Mouse (Mus musculus) ES-E14 (cell line): ENCODE measurements around the gene Mpp3. TPM values are rescaled to one million over a fixed set of nuclear protein-coding genes. Genes with fewer than 3 reads are reported as not detected.

ENCODE experiments used
- DNase-seq: peaks from one replicate; pipeline ENCODE4 v3.0.0-alpha.2; 2013; ENCODE audit warnings: low read depth, low spot score
- H3K27ac ChIP-seq: 2 replicates; pipeline ENCODE4 v1.5.1; 2012; ENCODE audit warnings: low read depth, mild to moderate bottlenecking, low read length, moderate library complexity, mixed read lengths; ENCODE audit not compliant: poor library complexity, insufficient read depth, severe bottlenecking
- H3K36me3 ChIP-seq: 2 replicates; pipeline ENCODE4 v1.6.1; 2012; ENCODE audit warnings: mild to moderate bottlenecking, low read length, moderate library complexity, mixed read lengths; ENCODE audit not compliant: control insufficient read depth, poor library complexity, insufficient read depth, severe bottlenecking
- H3K4me1 ChIP-seq, 2 experiments: fragments of 150-350 bp in 1 of 2; sonication (generic) in 1 of 2; 2 replicates each; pipeline ENCODE4 v1.6.1; 2012; ENCODE audit warnings: low read length in 2 of 2, mild to moderate bottlenecking in 1 of 2, mixed read lengths in 1 of 2; ENCODE audit not compliant: control insufficient read depth in 2 of 2, insufficient read depth in 2 of 2, poor library complexity in 1 of 2
- H3K4me3 ChIP-seq, 2 experiments: fragments of 150-350 bp in 1 of 2; sonication (generic) in 1 of 2; 2 replicates each; pipeline ENCODE4 v1.5.1; 2012; ENCODE audit warnings: low read length in 2 of 2, low read depth in 1 of 2, mild to moderate bottlenecking in 1 of 2, mixed read lengths in 1 of 2; ENCODE audit not compliant: insufficient read depth in 1 of 2, poor library complexity in 1 of 2, severe bottlenecking in 1 of 2
- H3K9ac ChIP-seq: 2 replicates; pipeline ENCODE4 v1.6.1; 2012; ENCODE audit warnings: low read depth, mild to moderate bottlenecking, low read length, mixed read lengths; ENCODE audit not compliant: poor library complexity, insufficient read depth, severe bottlenecking
- H3K9me3 ChIP-seq: fragments of 150-350 bp; sonication (generic); 2 replicates; pipeline ENCODE4 v1.6.1; 2012; ENCODE audit warnings: low read depth, mild to moderate bottlenecking, low read length; ENCODE audit not compliant: control insufficient read depth, insufficient read depth
- CHD2 ChIP-seq: IDR thresholded peaks from 2 replicates; pipeline ENCODE4 v1.6.1; 2014; ENCODE audit warnings: mild to moderate bottlenecking, low read depth, low read length, inconsistent platforms
- HCFC1 ChIP-seq: IDR thresholded peaks from 2 replicates; pipeline ENCODE4 v1.6.1; 2012; ENCODE audit warnings: low read length, inconsistent platforms, borderline replicate concordance; ENCODE audit not compliant: insufficient read depth
- MAFK ChIP-seq: IDR thresholded peaks from 2 replicates; pipeline ENCODE4 v1.6.1; 2014; ENCODE audit warnings: mild to moderate bottlenecking, low read depth, low read length, inconsistent platforms; ENCODE audit not compliant: insufficient read depth
- ZC3H11A ChIP-seq: IDR thresholded peaks from 2 replicates; pipeline ENCODE4 v1.6.1; 2012; ENCODE audit warnings: low read depth, mild to moderate bottlenecking, inconsistent platforms, low read length, borderline replicate concordance
- ZNF384 ChIP-seq: IDR thresholded peaks from 2 replicates; pipeline ENCODE4 v1.6.1; 2012; ENCODE audit warnings: low read depth, low read length, inconsistent platforms
- in situ Hi-C, 2 experiments: fragments of 600-800 bp; cut with MboI; formaldehyde crosslinking; loops; one replicate each; pipeline ENCODE4 v1.15.1; 2025; ENCODE audit warnings: low sequenced_read_pairs in 2 of 2, inconsistent platforms in 1 of 2; ENCODE audit not compliant: unreplicated experiment in 2 of 2
- total RNA-seq: library from RNA; depleted of rRNA; stranded (reverse); fragments of 300-350 nt; gene quantifications from 2 replicates; pipeline ENCODE4 v1.2.3, GENCODE M21; 2012

The Mpp3 gene
- total RNA-seq, 1 experiment: 5.2 TPM

GRCm38 (mm10) chr11:102061236-102061940 lies 33.1 kb upstream of the Mpp3 start:
- Histone ChIP-seq H3K9ac (peak overlapping the region; percentile 52), H3K36me3 (no peaks in the 10 kb centered on the region), H3K27ac (no peak overlapping the region), H3K9me3 (no peaks in the 10 kb centered on the region), H3K4me1 (peaks cover 0 to 2% of the 10 kb centered on the region in 2 experiments; a peak in 1 of 4 replicates), H3K4me3 (peak overlapping the region; percentile 51 to 57)
- in situ Hi-C loops: no loop called here
- no peak for TF ChIP-seq CHD2
- 0 out of 2 replicates have a peak, but pooled peaks have one; percentile 23 for TF ChIP-seq ZC3H11A
- TF ChIP-seq HCFC1: no peak; the same call in 1 of the 2 replicates
- TF ChIP-seq ZNF384: peak; percentile 94; the same call in 1 of the 2 replicates
- peak; percentile 61 for DNase-seq

GRCm38 (mm10) chr11:102053847-102054246 lies 25.6 kb upstream of the Mpp3 start:
- H3K4me1 ChIP-seq: peaks cover 2 to 7% of the 10 kb centered on the region in 2 experiments; a peak in 1 of 4 replicates
- TF ChIP-seq ZNF384 (no peak), MAFK (no peak), HCFC1 (no peak), ZC3H11A (no peak), CHD2 (no peak)
- no peak overlapping the region for H3K4me3 ChIP-seq
- in situ Hi-C loops: no loop called here
- no peaks in the 10 kb centered on the region for H3K36me3 ChIP-seq
- no peaks in the 10 kb centered on the region for H3K9me3 ChIP-seq
- peak; percentile 68 for DNase-seq
- H3K27ac ChIP-seq: no peak overlapping the region
- no peak overlapping the region for H3K9ac ChIP-seq

GRCm38 (mm10) chr11:102053183-102053582 lies 24.9 kb upstream of the Mpp3 start:
- Histone ChIP-seq H3K36me3 (no peaks in the 10 kb centered on the region), H3K4me3 (no peak overlapping the region), H3K9ac (no peak overlapping the region), H3K27ac (no peak overlapping the region), H3K9me3 (no peaks in the 10 kb centered on the region), H3K4me1 (peaks cover 2 to 7% of the 10 kb centered on the region in 2 experiments; a peak in 1 of 4 replicates)
- in situ Hi-C loops: no loop called here
- no peak for DNase-seq
- no peak for TF ChIP-seq CHD2
- no peak for TF ChIP-seq HCFC1
- no peak for TF ChIP-seq ZC3H11A
- no peak for TF ChIP-seq ZNF384
- TF ChIP-seq MAFK: no peak

GRCm38 (mm10) chr11:102052697-102053096 lies 24.4 kb upstream of the Mpp3 start:
- Histone ChIP-seq H3K27ac (no peak overlapping the region), H3K9ac (no peak overlapping the region), H3K4me1 (peaks cover 2 to 7% of the 10 kb centered on the region in 2 experiments; a peak in 1 of 4 replicates), H3K36me3 (no peaks in the 10 kb centered on the region), H3K9me3 (no peaks in the 10 kb centered on the region), H3K4me3 (no peak overlapping the region)
- in situ Hi-C loops: no loop called here
- TF ChIP-seq CHD2: no peak
- no peak for TF ChIP-seq MAFK
- TF ChIP-seq HCFC1: no peak
- TF ChIP-seq ZNF384: no peak
- TF ChIP-seq ZC3H11A: no peak
- DNase-seq: no peak
